Mouse (Mus musculus) olfactory bulb, adult 2 months (tissue): ENCODE measurements around the gene Psmc4. TPM values are rescaled to one million over a fixed set of nuclear protein-coding genes. Genes with fewer than 3 reads are reported as not detected.
A peak's percentile ranks its signal among the peaks of the same experiment; 100 is the strongest.

Experiments
- H3K27ac ChIP-seq: fragments of 200-500 bp; 2 replicates; pipeline ENCODE4 v1.5.1; 2012; ENCODE audit warnings: low read depth, low read length; ENCODE audit not compliant: insufficient read depth
- H3K4me1 ChIP-seq: fragments of 200-500 bp; 2 replicates; pipeline ENCODE4 v1.6.1; 2012; ENCODE audit warnings: low read length; ENCODE audit not compliant: control insufficient read depth, insufficient read depth
- H3K4me3 ChIP-seq: fragments of 200-500 bp; 2 replicates; pipeline ENCODE4 v1.5.1; 2012; ENCODE audit warnings: mild to moderate bottlenecking, low read depth, low read length, moderate library complexity; ENCODE audit not compliant: insufficient read depth
- CTCF ChIP-seq: fragments of 200-500 bp; IDR thresholded peaks from 2 replicates; pipeline ENCODE4 v1.5.1; 2012; ENCODE audit warnings: low read depth, mild to moderate bottlenecking, low read length, moderate library complexity; ENCODE audit not compliant: insufficient read depth
- POLR2A ChIP-seq: fragments of 200-500 bp; IDR thresholded peaks from 2 replicates; pipeline ENCODE4 v1.6.1; 2012; ENCODE audit warnings: mild to moderate bottlenecking, low read depth, low read length, moderate library complexity; ENCODE audit not compliant: insufficient read depth
- WGBS: fragments of 180-500 bp; shearing (Covaris S2); methylation state at CpG from one replicate; pipeline ENCODE4 v1.1.7; 2018; 5-methylcytosine and 5-hydroxymethylcytosine counted together
- polyA plus RNA-seq: library from polyadenylated mRNA; stranded (reverse); fragments of >200 nt; gene quantifications from 2 replicates; pipeline ENCODE4 v1.2.4, GENCODE M21; 2012; ENCODE audit warnings: low replicate concordance; ENCODE audit not compliant: missing spikeins, insufficient read depth, insufficient read length

Psmc4 gene
- polyA plus RNA-seq, 1 experiment: 468 TPM

- H3K4me3 ChIP-seq: no peak overlapping the region
- WGBS: 80% methylated on average over 6 of the region's 6 CpGs
- H3K4me1 ChIP-seq: peaks cover 6% of the 10 kb centered on the region
- TF ChIP-seq POLR2A (no peak), CTCF (no peak)
- H3K27ac ChIP-seq: no peak overlapping the region
These were observed 3.4 kb upstream of the Psmc4 start for GRCm38 (mm10) chr7:28053046-28053930.

GRCm38 (mm10) chr7:28050584-28050983 is 683 bp upstream of the Psmc4 start:
- TF ChIP-seq POLR2A (no peak), CTCF (no peak)
- H3K4me1 ChIP-seq: peaks cover 6% of the 10 kb centered on the region
- 53% methylated on average over 17 of the region's 17 CpGs for WGBS
- H3K4me3 ChIP-seq: no peak overlapping the region
- H3K27ac ChIP-seq: no peak overlapping the region

DNA sequence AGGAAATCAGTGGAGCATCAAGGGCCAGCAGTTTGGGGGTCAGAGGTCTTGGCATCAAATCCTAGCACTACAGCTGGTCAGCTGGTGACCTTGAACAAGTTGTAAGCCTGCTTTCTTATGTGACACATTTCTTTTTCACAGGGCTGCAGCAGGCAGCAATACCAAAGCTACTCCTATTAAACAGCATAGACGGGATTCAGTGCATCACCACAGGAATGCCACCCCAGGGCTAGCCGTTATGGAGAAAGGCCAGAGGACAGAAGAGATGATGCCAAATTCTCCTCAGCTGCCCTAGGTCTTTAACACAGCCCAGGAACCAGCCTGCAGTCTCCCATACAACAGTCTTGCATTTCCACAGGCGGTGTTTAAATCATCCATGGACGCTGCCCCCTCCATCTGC is 5.4 kb downstream of the Psmc4 start:
- Histone ChIP-seq H3K4me1 (peaks cover 6% of the 10 kb centered on the region), H3K27ac (no peak overlapping the region), H3K4me3 (no peak overlapping the region)
- WGBS: 81% methylated on average over 4 of the region's 4 CpGs
- no peak for TF ChIP-seq POLR2A
- no peak for TF ChIP-seq CTCF

- peak overlapping the region; percentile 89 for H3K4me3 ChIP-seq
- 16% methylated on average over 7 of the region's 7 CpGs for WGBS
- H3K4me1 ChIP-seq: peaks cover 3% of the 10 kb centered on the region; the same call in 1 of the 2 replicates
- no peak overlapping the region for H3K27ac ChIP-seq
- TF ChIP-seq CTCF (no peak), POLR2A (no peak)
These were observed 35.5 kb downstream of the Psmc4 start for GRCm38 (mm10) chr7:28014445-28014810.

DNA sequence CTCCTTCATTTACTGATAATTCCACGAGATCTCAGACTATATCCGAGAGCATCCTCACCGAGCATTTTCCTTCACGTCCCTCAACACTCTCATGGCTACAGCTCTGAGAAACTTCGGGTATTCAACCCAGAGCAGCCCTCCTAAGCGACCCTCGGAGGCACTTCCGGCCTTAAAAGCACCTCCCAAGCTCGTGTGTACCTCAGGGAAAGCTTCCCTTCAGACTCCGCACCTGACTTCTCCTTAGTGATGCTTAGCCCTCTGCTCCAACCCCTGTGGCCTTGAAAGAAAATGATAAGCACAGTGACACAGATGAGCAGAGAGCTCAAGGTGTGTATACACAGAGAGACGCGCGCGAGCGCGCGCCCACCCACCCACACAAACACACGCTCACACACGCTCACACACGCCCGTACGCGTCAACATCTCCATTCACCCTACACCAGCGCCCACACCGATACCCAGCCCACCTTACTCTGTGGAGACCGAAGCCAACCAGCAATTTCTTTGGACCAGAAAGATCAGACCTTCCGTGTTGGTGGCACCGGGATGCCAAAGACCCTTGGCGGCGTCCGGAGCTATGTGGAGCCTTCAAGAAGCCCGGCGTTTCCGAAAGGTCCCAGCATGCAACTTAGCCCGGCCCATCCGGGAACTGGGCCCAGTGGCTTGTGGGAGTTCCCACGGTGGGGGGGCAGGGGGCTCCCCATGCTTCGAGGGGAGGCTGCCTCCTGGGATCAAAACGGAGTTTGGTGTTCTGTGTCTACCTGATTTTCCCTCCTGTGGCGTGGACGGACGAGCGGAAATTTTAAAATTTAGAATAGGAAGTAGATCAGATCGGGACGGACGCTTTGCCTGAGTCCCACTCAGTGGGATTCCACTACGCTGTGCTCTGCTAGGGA is 36.1 kb downstream of the Psmc4 start, which contains the start of gene Zfp850:
Gene Zfp850, minus strand, starts transcription at position 567 of the 896 bp plus-strand sequence.
- no peak for TF ChIP-seq CTCF
- peak; percentile 15; the same call in 1 of the 2 replicates for TF ChIP-seq POLR2A
- WGBS: under 1% methylated on average over 47 of the region's 47 CpGs
- Histone ChIP-seq H3K27ac (0 out of 2 replicates have a peak within 1 kb of the TSS, but pooled peaks have one; percentile 11), H3K4me1 (peaks cover 3% of the 10 kb centered on the region; the same call in 1 of the 2 replicates), H3K4me3 (peak within 1 kb of the TSS; percentile 89)

DNA sequence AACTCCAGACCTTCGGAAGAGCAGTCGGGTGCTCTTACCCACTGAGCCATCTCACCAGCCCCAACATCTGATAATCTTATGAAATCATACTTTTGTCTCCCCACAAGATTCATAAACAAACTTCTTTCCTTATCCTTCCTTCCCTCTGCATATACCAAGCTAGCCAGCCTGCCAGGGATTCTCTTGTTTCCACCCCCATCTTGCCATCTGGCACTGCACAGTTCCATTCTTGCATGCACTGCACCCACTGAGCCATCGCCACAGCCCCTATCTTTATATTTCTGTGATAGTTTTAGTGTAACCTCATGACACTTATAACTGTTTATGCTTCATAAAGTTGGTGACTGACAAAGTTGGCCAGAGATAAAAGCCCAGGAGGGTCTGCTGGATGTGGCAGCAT is 39.6 kb downstream of the Psmc4 start:
- TF ChIP-seq POLR2A: no peak
- no peak for TF ChIP-seq CTCF
- Histone ChIP-seq H3K27ac (no peak overlapping the region), H3K4me3 (no peak overlapping the region), H3K4me1 (peaks cover 3% of the 10 kb centered on the region; the same call in 1 of the 2 replicates)
- 95% methylated on average over 3 of the region's 3 CpGs for WGBS

Other genes with a start within 250 kb of the Psmc4 start
- gene Zfp626, start 242.9 kb downstream of the Psmc4 start, polyA plus RNA-seq: not detected in 2 replicates
- gene Zfp59, start 211.5 kb downstream of the Psmc4 start, polyA plus RNA-seq: not detected in 2 replicates
- not detected in 2 replicates for gene Zfp607a, start 192.6 kb downstream of the Psmc4 start, polyA plus RNA-seq
- gene Zfp974, start 120.6 kb downstream of the Psmc4 start, polyA plus RNA-seq: not detected in 2 replicates
- not detected in 2 replicates for gene Zfp780b, start 70.9 kb downstream of the Psmc4 start, polyA plus RNA-seq
- not detected in 2 replicates for gene Zfp850, start 36.0 kb downstream of the Psmc4 start, polyA plus RNA-seq
- gene Fcgbp, start 21.1 kb upstream of the Psmc4 start, polyA plus RNA-seq: not detected in 2 replicates
- gene 9530053A07Rik, start 79.4 kb upstream of the Psmc4 start, polyA plus RNA-seq: not detected in 2 replicates
- not detected in 2 replicates for gene Fbl, start 119.6 kb upstream of the Psmc4 start, polyA plus RNA-seq
- gene Dyrk1b, start 129.4 kb upstream of the Psmc4 start, polyA plus RNA-seq: not detected in 2 replicates
- not detected in 2 replicates for gene Eid2, start 217.8 kb upstream of the Psmc4 start, polyA plus RNA-seq
- gene Eid2b, start 227.6 kb upstream of the Psmc4 start, polyA plus RNA-seq: not detected in 2 replicates
- gene Selenov, start 241.1 kb upstream of the Psmc4 start, polyA plus RNA-seq: not detected in 2 replicates